Mouse (Mus musculus) stomach, postnatal 0 days (tissue): ENCODE measurements around the gene Cep112. TPM values are rescaled to one million over a fixed set of nuclear protein-coding genes. Genes with fewer than 3 reads are reported as not detected.

Experiments used
- ATAC-seq: fragments of 200-750 bp; cut with Nextera tagmentation; 2 replicates; pipeline ENCODE4 v1.8.0; 2017; ENCODE audit not compliant: low FRiP score, low TSS enrichment
- DNase-seq: peaks from one replicate; pipeline ENCODE4 v3.0.0-alpha.2; 2016; ENCODE audit warnings: low spot score
- H3K27ac ChIP-seq: fragments of 300-500 bp; sonication (generic); replicated peaks from 2 replicates; pipeline ENCODE4 v1.5.1; 2014; ENCODE audit warnings: mild to moderate bottlenecking, control low read depth
- H3K27me3 ChIP-seq: fragments of 300-500 bp; sonication (generic); 2 replicates; pipeline ENCODE4 v1.6.1; 2014; ENCODE audit warnings: low read length; ENCODE audit not compliant: control insufficient read depth, insufficient read depth
- H3K36me3 ChIP-seq: fragments of 300-500 bp; sonication (generic); 2 replicates; pipeline ENCODE4 v1.6.1; 2014; ENCODE audit warnings: low read length, mixed read lengths; ENCODE audit not compliant: control insufficient read depth, insufficient read depth
- H3K4me1 ChIP-seq: fragments of 300-500 bp; sonication (generic); replicated peaks from 2 replicates; pipeline ENCODE4 v1.6.1; 2014; ENCODE audit warnings: antibody characterized with exemption; ENCODE audit not compliant: control insufficient read depth, insufficient read depth
- H3K4me2 ChIP-seq: fragments of 300-500 bp; sonication (generic); replicated peaks from 2 replicates; pipeline ENCODE4 v1.6.1; 2014; ENCODE audit warnings: low read depth, mild to moderate bottlenecking, control low read depth, moderate library complexity
- H3K4me3 ChIP-seq: fragments of 300-500 bp; sonication (generic); 2 replicates; pipeline ENCODE4 v1.5.1; 2014; ENCODE audit warnings: low read depth, low read length, control low read depth
- H3K9ac ChIP-seq: fragments of 300-500 bp; sonication (generic); 2 replicates; pipeline ENCODE4 v1.6.1; 2014; ENCODE audit warnings: mild to moderate bottlenecking, low read length, control low read depth, mixed read lengths
- H3K9me3 ChIP-seq: fragments of 300-500 bp; sonication (generic); 2 replicates; pipeline ENCODE4 v1.6.1; 2016; ENCODE audit warnings: low read length; ENCODE audit not compliant: control insufficient read depth
- CTCF ChIP-seq: IDR thresholded peaks from 2 replicates; pipeline ENCODE4 v1.5.1; 2016; ENCODE audit warnings: antibody characterized with exemption, low read depth, mild to moderate bottlenecking, moderate library complexity
- EP300 ChIP-seq: optimal IDR thresholded peaks from 2 replicates; pipeline ENCODE3; 2016; ENCODE audit warnings: antibody characterized with exemption
- WGBS: fragments of 180-500 bp; shearing (Covaris S2); extraction: QIAGEN DNeasy Blood & Tissue Kit; methylation state at CpG from one replicate; pipeline ENCODE4 v1.1.7; 2014; 5-methylcytosine and 5-hydroxymethylcytosine counted together
- polyA plus RNA-seq: library from polyadenylated mRNA; unstranded; fragments of >200 nt; fragmentation: Nextera tagmentation; extraction: Ambion mirVana; gene quantifications from 2 replicates; pipeline ENCODE4 v1.2.1, GENCODE M21; 2015

Gene Cep112
- polyA plus RNA-seq, 1 experiment from 2014 or later: 3.5 TPM

- Histone ChIP-seq H3K4me2 (no peak overlapping the region), H3K4me1 (no peaks in the 10 kb centered on the region; the same call in 1 of the 2 replicates), H3K27me3 (no peaks in the 10 kb centered on the region), H3K9me3 (no peaks in the 10 kb centered on the region), H3K9ac (no peak overlapping the region), H3K4me3 (no peak overlapping the region), H3K36me3 (no peaks in the 10 kb centered on the region), H3K27ac (no peak overlapping the region)
- WGBS: 35% methylated on average over 7 of the region's 7 CpGs
- DNase-seq (peak; percentile 23), ATAC-seq (no peak)
- TF ChIP-seq CTCF (no peak), EP300 (no peak)
Measured at GRCm38 (mm10) chr11:108876633-108877205, 451.7 kb downstream of the Cep112 start.

- H3K36me3 ChIP-seq: no peaks in the 10 kb centered on the region
- no peaks in the 10 kb centered on the region for H3K27me3 ChIP-seq
- H3K4me1 ChIP-seq: no peaks in the 10 kb centered on the region; the same call in 1 of the 2 replicates
- H3K4me2 ChIP-seq: no peak overlapping the region
- TF ChIP-seq EP300 (no peak), CTCF (no peak)
- 78% methylated on average over 5 of the region's 5 CpGs for WGBS
- no peak for DNase-seq
- H3K27ac ChIP-seq: no peak overlapping the region
- no peak overlapping the region for H3K4me3 ChIP-seq
- H3K9ac ChIP-seq: no peak overlapping the region
- no peak for ATAC-seq
- H3K9me3 ChIP-seq: no peaks in the 10 kb centered on the region
Measured at GRCm38 (mm10) chr11:108877520-108877919, 452.5 kb downstream of the Cep112 start.

GRCm38 (mm10) chr11:108880546-108880945, 455.6 kb downstream of the Cep112 start:
- Histone ChIP-seq H3K27me3 (no peaks in the 10 kb centered on the region), H3K4me3 (no peak overlapping the region), H3K27ac (no peak overlapping the region), H3K36me3 (no peaks in the 10 kb centered on the region), H3K9me3 (no peaks in the 10 kb centered on the region), H3K4me1 (no peaks in the 10 kb centered on the region; the same call in 1 of the 2 replicates), H3K4me2 (no peak overlapping the region), H3K9ac (no peak overlapping the region)
- TF ChIP-seq CTCF: no peak
- no peak for TF ChIP-seq EP300
- no peak for ATAC-seq
- no peak for DNase-seq
- 81% methylated on average over 4 of the region's 4 CpGs for WGBS

- Histone ChIP-seq H3K27ac (no peak overlapping the region), H3K4me2 (no peak overlapping the region), H3K9me3 (no peaks in the 10 kb centered on the region), H3K4me3 (no peak overlapping the region), H3K27me3 (no peaks in the 10 kb centered on the region), H3K4me1 (no peaks in the 10 kb centered on the region; the same call in 1 of the 2 replicates), H3K36me3 (no peaks in the 10 kb centered on the region), H3K9ac (no peak overlapping the region)
- 89% methylated on average over 5 of the region's 5 CpGs for WGBS
- DNase-seq: no peak
- TF ChIP-seq EP300: no peak
- ATAC-seq: no peak
Measured at GRCm38 (mm10) chr11:108881662-108882061, 456.7 kb downstream of the Cep112 start.

GRCm38 (mm10) chr11:108885276-108885896, 460.4 kb downstream of the Cep112 start:
- ATAC-seq (no peak), DNase-seq (no peak)
- TF ChIP-seq CTCF: no peak
- no peak for TF ChIP-seq EP300
- no peaks in the 10 kb centered on the region for H3K36me3 ChIP-seq
- no peaks in the 10 kb centered on the region for H3K9me3 ChIP-seq
- H3K4me2 ChIP-seq: no peak overlapping the region
- no peak overlapping the region for H3K4me3 ChIP-seq
- 58% methylated on average over 19 of the region's 19 CpGs for WGBS
- H3K27me3 ChIP-seq: no peaks in the 10 kb centered on the region
- no peak overlapping the region for H3K27ac ChIP-seq
- H3K4me1 ChIP-seq: no peaks in the 10 kb centered on the region
- H3K9ac ChIP-seq: no peak overlapping the region

- H3K27ac ChIP-seq: no peak overlapping the region
- no peak overlapping the region for H3K9ac ChIP-seq
- no peaks in the 10 kb centered on the region for H3K4me1 ChIP-seq
- no peaks in the 10 kb centered on the region for H3K27me3 ChIP-seq
- H3K4me2 ChIP-seq: no peak overlapping the region
- 73% methylated on average over 8 of the region's 8 CpGs for WGBS
- H3K9me3 ChIP-seq: no peaks in the 10 kb centered on the region
- TF ChIP-seq EP300 (no peak), CTCF (no peak)
- no peak overlapping the region for H3K4me3 ChIP-seq
- ATAC-seq (no peak), DNase-seq (no peak)
- H3K36me3 ChIP-seq: no peaks in the 10 kb centered on the region
Measured at GRCm38 (mm10) chr11:108886060-108886459, 461.1 kb downstream of the Cep112 start.
